Mouse (Mus musculus): Measurements from ENCODE around the gene Car12. TPM values are rescaled to one million over a fixed set of nuclear protein-coding genes. Genes with fewer than 3 reads are reported as not detected.
A peak's percentile ranks its signal among the peaks of the same experiment; 100 is the strongest.

Gene Car12
- polyA plus RNA-seq (2011; ENCODE audit: insufficient read depth, insufficient read length, low read depth, missing spikeins) = 5.7 and 5.8 TPM in 2 replicates

GRCm38 (mm10) chr9:66713135-66714021, at the start of gene Car12:
Gene Car12, plus strand, starts transcription at chr9:66713686.
- peak within 1 kb of the TSS; percentile 64 for H3K4me3 ChIP-seq (ENCODE audit: low read depth, low read length)
- no peak for TF ChIP-seq EP300 (IDR thresholded peaks at IDR 0.05; ENCODE audit: insufficient read depth, low read depth, low read length)
- no peak for TF ChIP-seq CTCF (IDR thresholded peaks at IDR 0.05; ENCODE audit: low read depth, low read length)
- no peak for TF ChIP-seq POLR2A (IDR thresholded peaks at IDR 0.05; ENCODE audit: insufficient read depth, low read length)
- H3K9me3 ChIP-seq (replicated peaks; ENCODE audit: control insufficient read depth, insufficient read depth, low read length, poor library complexity, severe bottlenecking) = no peaks in the 10 kb centered on the region
- no peaks in the 10 kb centered on the region for H3K27me3 ChIP-seq (ENCODE audit: control insufficient read depth, insufficient read depth, low read length, poor library complexity, severe bottlenecking)
- H3K27ac ChIP-seq (ENCODE audit: insufficient read depth, low read length) = no peak within 1 kb of the TSS
- H3K4me1 ChIP-seq (ENCODE audit: control insufficient read depth, insufficient read depth, low read length) = no peaks in the 10 kb centered on the region
- no peaks in the 10 kb centered on the region for H3K36me3 ChIP-seq (ENCODE audit: control insufficient read depth, insufficient read depth, low read length, poor library complexity, severe bottlenecking)
- H3K9ac ChIP-seq (ENCODE audit: low read depth, poor library complexity, severe bottlenecking) = 0 out of 2 replicates have a peak within 1 kb of the TSS, but pooled peaks have one; percentile 22

- Histone ChIP-seq H3K9ac (ENCODE audit: low read depth, poor library complexity, severe bottlenecking) (no peak overlapping the region), H3K36me3 (ENCODE audit: control insufficient read depth, insufficient read depth, low read length, poor library complexity, severe bottlenecking) (no peaks in the 10 kb centered on the region), H3K9me3 (replicated peaks; ENCODE audit: control insufficient read depth, insufficient read depth, low read length, poor library complexity, severe bottlenecking) (no peaks in the 10 kb centered on the region), H3K4me1 (ENCODE audit: control insufficient read depth, insufficient read depth, low read length) (no peaks in the 10 kb centered on the region), H3K4me3 (ENCODE audit: low read depth, low read length) (no peak overlapping the region), H3K27me3 (ENCODE audit: control insufficient read depth, insufficient read depth, low read length, poor library complexity, severe bottlenecking) (no peaks in the 10 kb centered on the region), H3K27ac (ENCODE audit: insufficient read depth, low read length) (no peak overlapping the region)
- TF ChIP-seq CTCF (IDR thresholded peaks at IDR 0.05; ENCODE audit: low read depth, low read length) = no peak
- TF ChIP-seq EP300 (IDR thresholded peaks at IDR 0.05; ENCODE audit: insufficient read depth, low read depth, low read length) = no peak
- no peak for TF ChIP-seq POLR2A (IDR thresholded peaks at IDR 0.05; ENCODE audit: insufficient read depth, low read length)
Observed at GRCm38 (mm10) chr9:66663764-66664163, 49.7 kb upstream of the Car12 start.

DNA sequence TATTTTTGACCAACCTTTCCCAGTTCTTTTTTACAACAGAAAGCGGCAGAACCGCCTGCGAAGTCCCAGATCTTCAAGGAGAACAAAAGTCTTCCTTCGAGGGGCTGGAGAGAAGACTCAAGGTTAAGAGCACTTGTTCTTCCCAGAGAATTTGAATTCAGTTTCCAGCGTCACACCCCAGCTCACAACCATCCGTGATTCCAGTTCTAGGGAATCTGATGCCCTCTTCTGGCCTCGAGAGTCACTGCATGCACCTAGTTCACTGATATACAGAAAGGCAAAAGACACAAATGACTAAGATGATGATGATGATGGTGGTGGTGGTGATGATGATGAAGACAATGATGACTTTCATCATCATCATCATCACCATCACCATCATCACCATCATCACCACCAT, 48.9 kb upstream of the Car12 start:
- no peak overlapping the region for H3K4me3 ChIP-seq (ENCODE audit: low read depth, low read length)
- H3K4me1 ChIP-seq (ENCODE audit: control insufficient read depth, insufficient read depth, low read length) = no peaks in the 10 kb centered on the region
- H3K27ac ChIP-seq (ENCODE audit: insufficient read depth, low read length) = no peak overlapping the region
- H3K36me3 ChIP-seq (ENCODE audit: control insufficient read depth, insufficient read depth, low read length, poor library complexity, severe bottlenecking) = no peaks in the 10 kb centered on the region
- no peak overlapping the region for H3K9ac ChIP-seq (ENCODE audit: low read depth, poor library complexity, severe bottlenecking)
- H3K9me3 ChIP-seq (replicated peaks; ENCODE audit: control insufficient read depth, insufficient read depth, low read length, poor library complexity, severe bottlenecking) = no peaks in the 10 kb centered on the region
- H3K27me3 ChIP-seq (ENCODE audit: control insufficient read depth, insufficient read depth, low read length, poor library complexity, severe bottlenecking) = no peaks in the 10 kb centered on the region
- peak; percentile 42 for TF ChIP-seq CTCF (IDR thresholded peaks at IDR 0.05; ENCODE audit: low read depth, low read length)
- no peak for TF ChIP-seq EP300 (IDR thresholded peaks at IDR 0.05; ENCODE audit: insufficient read depth, low read depth, low read length)

DNA sequence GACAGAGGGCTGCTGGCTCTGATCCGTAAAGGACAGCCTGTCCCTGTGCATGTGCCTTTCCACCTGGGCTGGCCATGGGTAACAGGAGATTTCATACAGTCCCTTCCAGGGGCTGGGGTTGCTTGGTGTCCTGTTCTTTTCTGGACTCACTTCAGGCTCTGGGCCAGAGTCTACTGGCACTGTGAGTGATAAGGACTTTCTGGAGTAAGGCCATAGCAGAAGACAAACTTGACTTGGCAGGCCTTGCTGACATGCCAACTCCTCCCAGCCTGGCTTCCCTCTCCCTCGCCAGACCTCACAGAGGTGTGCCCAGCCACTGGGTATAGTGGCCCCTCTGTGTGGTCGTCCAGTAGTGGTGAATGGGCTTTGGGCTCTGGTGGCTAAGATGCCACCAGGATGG, 47.3 kb upstream of the Car12 start:
- Histone ChIP-seq H3K36me3 (ENCODE audit: control insufficient read depth, insufficient read depth, low read length, poor library complexity, severe bottlenecking) (no peaks in the 10 kb centered on the region), H3K4me3 (ENCODE audit: low read depth, low read length) (no peak overlapping the region), H3K4me1 (ENCODE audit: control insufficient read depth, insufficient read depth, low read length) (no peaks in the 10 kb centered on the region), H3K27me3 (ENCODE audit: control insufficient read depth, insufficient read depth, low read length, poor library complexity, severe bottlenecking) (no peaks in the 10 kb centered on the region), H3K27ac (ENCODE audit: insufficient read depth, low read length) (no peak overlapping the region), H3K9me3 (replicated peaks; ENCODE audit: control insufficient read depth, insufficient read depth, low read length, poor library complexity, severe bottlenecking) (no peaks in the 10 kb centered on the region), H3K9ac (ENCODE audit: low read depth, poor library complexity, severe bottlenecking) (no peak overlapping the region)
- no peak for TF ChIP-seq EP300 (IDR thresholded peaks at IDR 0.05; ENCODE audit: insufficient read depth, low read depth, low read length)
- TF ChIP-seq POLR2A (IDR thresholded peaks at IDR 0.05; ENCODE audit: insufficient read depth, low read length) = no peak

GRCm38 (mm10) chr9:66667046-66667445, 46.4 kb upstream of the Car12 start:
- Histone ChIP-seq H3K27me3 (ENCODE audit: control insufficient read depth, insufficient read depth, low read length, poor library complexity, severe bottlenecking) (no peaks in the 10 kb centered on the region), H3K4me3 (ENCODE audit: low read depth, low read length) (no peak overlapping the region), H3K4me1 (ENCODE audit: control insufficient read depth, insufficient read depth, low read length) (no peaks in the 10 kb centered on the region), H3K9me3 (replicated peaks; ENCODE audit: control insufficient read depth, insufficient read depth, low read length, poor library complexity, severe bottlenecking) (no peaks in the 10 kb centered on the region), H3K27ac (ENCODE audit: insufficient read depth, low read length) (no peak overlapping the region), H3K9ac (ENCODE audit: low read depth, poor library complexity, severe bottlenecking) (no peak overlapping the region), H3K36me3 (ENCODE audit: control insufficient read depth, insufficient read depth, low read length, poor library complexity, severe bottlenecking) (no peaks in the 10 kb centered on the region)
- TF ChIP-seq EP300 (IDR thresholded peaks at IDR 0.05; ENCODE audit: insufficient read depth, low read depth, low read length) (no peak), CTCF (IDR thresholded peaks at IDR 0.05; ENCODE audit: low read depth, low read length) (no peak), POLR2A (IDR thresholded peaks at IDR 0.05; ENCODE audit: insufficient read depth, low read length) (no peak)

DNA sequence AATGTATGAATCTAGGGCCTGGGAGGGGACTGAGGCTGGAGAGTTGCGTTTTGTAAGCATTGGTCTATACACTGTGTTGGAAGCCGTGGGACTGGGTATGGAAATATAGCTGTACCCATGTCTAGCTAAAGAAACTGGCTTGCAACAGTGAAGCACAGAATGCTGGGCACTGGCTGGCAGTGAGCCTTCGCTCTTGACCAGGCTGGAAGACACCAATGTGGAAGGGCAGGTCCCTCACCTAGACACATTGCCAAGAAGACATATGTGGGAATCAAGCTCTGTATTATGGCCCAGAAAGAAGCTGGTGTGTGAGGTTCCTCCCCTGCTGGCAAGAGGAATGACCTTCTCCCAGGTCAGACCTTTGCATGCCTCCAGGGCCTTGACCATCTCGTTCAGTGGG, 45.6 kb upstream of the Car12 start:
- no peaks in the 10 kb centered on the region for H3K27me3 ChIP-seq (ENCODE audit: control insufficient read depth, insufficient read depth, low read length, poor library complexity, severe bottlenecking)
- TF ChIP-seq EP300 (IDR thresholded peaks at IDR 0.05; ENCODE audit: insufficient read depth, low read depth, low read length) = no peak
- no peak for TF ChIP-seq POLR2A (IDR thresholded peaks at IDR 0.05; ENCODE audit: insufficient read depth, low read length)
- no peak for TF ChIP-seq CTCF (IDR thresholded peaks at IDR 0.05; ENCODE audit: low read depth, low read length)
- H3K9me3 ChIP-seq (replicated peaks; ENCODE audit: control insufficient read depth, insufficient read depth, low read length, poor library complexity, severe bottlenecking) = no peaks in the 10 kb centered on the region
- H3K4me3 ChIP-seq (ENCODE audit: low read depth, low read length) = no peak overlapping the region
- H3K4me1 ChIP-seq (ENCODE audit: control insufficient read depth, insufficient read depth, low read length) = no peaks in the 10 kb centered on the region
- H3K27ac ChIP-seq (ENCODE audit: insufficient read depth, low read length) = no peak overlapping the region
- no peaks in the 10 kb centered on the region for H3K36me3 ChIP-seq (ENCODE audit: control insufficient read depth, insufficient read depth, low read length, poor library complexity, severe bottlenecking)
- no peak overlapping the region for H3K9ac ChIP-seq (ENCODE audit: low read depth, poor library complexity, severe bottlenecking)
